Mouse (Mus musculus): ENCODE results near the gene Nlgn2.
"Not testable (repeated sequence)": the region's sequence is repeated elsewhere in the genome, so short reads cannot be mapped to it uniquely, and the experiment has no call there.

Gene Nlgn2

DNA sequence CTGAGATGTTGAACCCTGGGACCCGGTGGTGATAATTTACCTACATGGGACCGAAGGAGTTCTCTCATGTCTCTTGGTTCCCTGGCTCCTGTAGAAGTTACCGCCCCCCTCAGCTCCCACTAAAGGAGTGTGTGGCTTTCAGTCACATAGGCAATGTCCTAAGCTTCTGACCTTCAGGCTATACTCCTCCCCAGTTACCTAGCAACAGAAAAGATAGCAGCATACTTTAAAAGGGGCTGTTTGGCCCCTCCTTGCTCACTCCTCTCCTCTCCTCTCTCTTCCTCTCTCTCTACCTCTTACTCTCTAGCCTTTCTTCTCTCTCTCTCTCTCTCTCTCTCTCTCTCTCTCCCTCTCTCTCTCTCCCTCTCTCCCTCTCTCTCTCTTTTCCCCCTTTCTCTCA lies 26.1 kb upstream of the Nlgn2 start:
- DNase-seq (ENCODE audit: low spot score in 2 of 2) = not testable (repeated sequence)

DNA sequence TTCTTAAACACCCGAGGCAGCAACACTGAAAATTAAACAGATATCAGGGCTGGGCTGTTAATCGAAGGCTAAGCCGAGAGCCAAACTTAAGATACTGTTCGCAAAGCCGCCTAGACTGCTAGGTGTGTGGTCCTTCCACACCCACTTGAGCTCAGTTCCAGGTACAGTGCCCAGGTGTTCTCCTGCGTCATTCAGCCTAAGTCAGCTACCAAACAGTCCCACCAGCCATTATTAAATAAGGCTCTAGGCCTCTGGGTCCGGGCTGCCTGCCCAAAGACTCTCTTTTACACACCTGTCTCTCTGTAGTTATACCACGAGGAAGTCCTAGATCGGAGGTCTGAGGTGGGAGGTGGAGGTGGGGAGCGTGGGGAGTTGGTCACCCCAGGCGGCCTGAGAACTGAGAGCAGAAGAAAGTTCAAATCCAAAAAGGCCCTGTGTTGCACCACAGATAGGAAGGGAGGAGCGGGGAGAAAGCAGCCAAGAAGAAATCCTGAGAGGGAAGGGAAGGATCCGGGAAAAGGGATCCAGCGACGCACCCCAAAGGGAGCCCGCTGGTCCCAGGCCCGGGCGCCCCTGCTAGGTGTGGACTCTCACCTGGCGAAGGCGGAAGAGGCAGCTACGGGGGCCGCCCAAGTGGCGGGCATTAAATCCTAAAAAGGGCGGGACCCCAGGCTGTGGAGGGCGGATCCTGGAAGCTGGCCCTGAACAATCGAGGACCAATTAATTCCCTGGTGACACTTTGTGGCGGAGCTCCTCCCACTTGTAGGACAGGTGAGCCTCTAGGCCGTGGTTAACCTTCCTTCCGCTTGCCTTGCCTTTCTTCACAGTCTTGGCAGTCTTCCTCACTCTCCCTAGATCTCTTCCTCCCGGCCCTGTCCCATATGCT lies 20.8 kb upstream of the Nlgn2 start, which contains the start of gene Tnk1:
Gene Tnk1 (minus strand): TSS at position 618 of the 886 bp plus-strand sequence.
- DNase-seq (ENCODE audit: low spot score in 2 of 2) = peak in 1 of 2 experiments; percentile 68

DNA sequence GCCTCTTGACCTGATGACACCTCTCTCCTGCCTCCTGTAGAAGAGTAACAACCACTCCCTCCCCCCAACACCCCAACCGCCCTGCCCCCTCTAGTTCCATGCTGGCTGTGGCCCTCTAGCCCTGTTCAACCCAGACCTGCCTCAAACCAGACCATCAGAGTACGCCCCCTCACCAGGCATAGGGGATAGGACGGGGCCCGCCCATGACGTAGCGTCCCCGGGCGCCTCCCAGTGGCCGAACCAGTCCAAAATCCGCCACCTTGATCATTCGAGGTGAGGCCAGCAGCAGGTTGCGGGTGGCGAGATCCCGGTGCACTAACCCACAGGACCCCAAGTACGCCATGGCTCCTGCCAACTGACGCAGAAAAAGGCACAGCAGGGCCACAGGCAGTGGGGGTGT lies 17.8 kb upstream of the Nlgn2 start:
- no peak for DNase-seq (ENCODE audit: low spot score in 2 of 2)

GRCm38 (mm10) chr11:69854680-69855079 lies 17.1 kb upstream of the Nlgn2 start:
- no peak for DNase-seq (ENCODE audit: low spot score in 2 of 2)

GRCm38 (mm10) chr11:69853994-69854393 lies 16.4 kb upstream of the Nlgn2 start:
- DNase-seq (ENCODE audit: low spot score in 2 of 2) = no peak

DNA sequence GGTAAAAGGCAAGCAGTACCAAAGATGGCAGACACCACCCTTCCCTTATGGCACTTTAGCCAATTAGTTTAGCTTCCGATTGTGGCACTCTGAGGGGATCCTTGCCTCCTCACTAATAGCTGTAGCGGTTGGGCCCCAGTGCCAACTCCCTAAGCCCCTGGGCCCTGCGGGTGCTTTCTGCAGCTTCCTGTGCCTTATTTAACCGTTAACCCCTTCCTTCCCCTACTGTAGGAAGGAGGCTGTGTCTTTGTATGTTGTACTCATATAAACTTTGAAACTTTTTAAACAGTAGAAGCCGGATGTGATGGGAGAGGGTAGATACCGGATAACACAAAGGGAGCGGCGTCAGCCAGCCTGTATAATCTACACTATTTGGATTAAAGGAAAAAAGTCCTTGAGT lies 13.2 kb upstream of the Nlgn2 start:
- no peak for DNase-seq (ENCODE audit: low spot score in 2 of 2)

- no peak for DNase-seq (ENCODE audit: low spot score in 2 of 2)
These were observed 12.3 kb upstream of the Nlgn2 start for GRCm38 (mm10) chr11:69849884-69850283.

- no peak for DNase-seq (ENCODE audit: low spot score in 2 of 2)
These were observed 11.5 kb upstream of the Nlgn2 start for GRCm38 (mm10) chr11:69849128-69849527.

DNA sequence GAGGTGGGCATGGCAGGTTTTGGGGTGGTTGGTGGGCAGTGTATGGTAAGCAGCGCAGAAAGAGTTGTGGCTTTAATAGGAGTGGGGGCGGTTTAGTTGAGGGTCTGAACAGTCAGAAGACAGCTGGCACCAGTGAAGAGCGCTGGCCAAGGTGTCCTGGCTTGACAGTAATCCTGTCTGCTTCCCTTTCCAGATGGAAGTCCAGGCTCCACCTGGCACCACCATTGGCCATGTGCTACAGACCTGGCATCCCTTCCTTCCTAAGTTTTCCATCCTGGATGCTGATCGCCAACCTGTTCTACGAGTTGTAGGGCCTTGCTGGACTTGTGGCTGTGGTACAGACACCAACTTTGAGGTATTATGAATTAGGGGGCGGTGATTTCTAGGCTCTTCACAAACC lies 10.4 kb upstream of the Nlgn2 start:
- DNase-seq (ENCODE audit: low spot score in 2 of 2) = no peak

- DNase-seq (ENCODE audit: low spot score in 2 of 2) = peak; percentile 43 to 50
These were observed 9.4 kb upstream of the Nlgn2 start for GRCm38 (mm10) chr11:69846738-69847688.

- peak; percentile 90 to 91 for DNase-seq (ENCODE audit: low spot score in 2 of 2)
These were observed 8.7 kb upstream of the Nlgn2 start, which contains the start of gene Plscr3 for GRCm38 (mm10) chr11:69846198-69846680. Plscr3 (plus strand) TSS chr11:69846376.

- no peak for DNase-seq (ENCODE audit: low spot score in 2 of 2)
These were observed 1.1 kb upstream of the Nlgn2 start for GRCm38 (mm10) chr11:69838714-69839104.

GRCm38 (mm10) chr11:69837952-69838713 lies 549 bp upstream of the Nlgn2 start, which contains the start of gene Tmem256:
Tmem256 (plus strand) TSS chr11:69838514.
- DNase-seq (ENCODE audit: low spot score in 2 of 2) = peak; percentile 91 to 96

GRCm38 (mm10) chr11:69836703-69837576 lies 644 bp downstream of the Nlgn2 start:
- peak in 1 of 2 experiments; percentile 32 for DNase-seq (ENCODE audit: low spot score in 2 of 2)

- DNase-seq (ENCODE audit: low spot score in 2 of 2) = no peak
These were observed 1.6 kb downstream of the Nlgn2 start for GRCm38 (mm10) chr11:69835966-69836335.

DNA sequence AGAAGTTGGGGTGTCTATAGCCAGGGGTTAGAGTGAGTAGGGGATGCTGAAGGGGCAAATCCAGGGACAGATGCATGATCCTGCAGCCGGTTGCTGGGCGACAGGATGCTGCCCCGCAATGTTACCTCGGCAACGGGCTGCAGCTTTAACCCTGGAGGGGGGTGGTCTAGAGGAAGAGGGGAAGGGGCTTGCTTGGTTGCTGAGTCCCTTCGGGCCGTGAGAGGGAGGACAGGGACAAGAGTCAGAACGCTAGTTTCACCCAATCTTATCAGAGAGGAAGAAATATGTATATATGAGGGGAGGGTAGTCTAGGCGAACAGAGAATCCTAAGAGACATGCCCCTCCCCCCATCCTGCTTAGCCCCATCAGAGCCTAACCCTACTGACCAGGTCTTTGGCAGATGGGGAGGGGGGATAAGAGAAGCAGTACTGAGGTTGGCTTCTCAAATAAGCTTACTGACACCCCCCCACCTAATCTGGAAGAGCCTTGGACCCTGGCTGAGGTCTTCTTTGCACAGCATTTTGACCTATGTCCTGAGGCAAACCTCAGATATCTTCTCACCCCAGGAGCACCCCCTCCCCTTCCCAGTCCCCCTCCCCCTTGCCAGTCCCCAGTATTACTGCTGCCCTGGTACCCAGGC lies 2.1 kb downstream of the Nlgn2 start:
- DNase-seq (ENCODE audit: low spot score in 2 of 2) = no peak

DNA sequence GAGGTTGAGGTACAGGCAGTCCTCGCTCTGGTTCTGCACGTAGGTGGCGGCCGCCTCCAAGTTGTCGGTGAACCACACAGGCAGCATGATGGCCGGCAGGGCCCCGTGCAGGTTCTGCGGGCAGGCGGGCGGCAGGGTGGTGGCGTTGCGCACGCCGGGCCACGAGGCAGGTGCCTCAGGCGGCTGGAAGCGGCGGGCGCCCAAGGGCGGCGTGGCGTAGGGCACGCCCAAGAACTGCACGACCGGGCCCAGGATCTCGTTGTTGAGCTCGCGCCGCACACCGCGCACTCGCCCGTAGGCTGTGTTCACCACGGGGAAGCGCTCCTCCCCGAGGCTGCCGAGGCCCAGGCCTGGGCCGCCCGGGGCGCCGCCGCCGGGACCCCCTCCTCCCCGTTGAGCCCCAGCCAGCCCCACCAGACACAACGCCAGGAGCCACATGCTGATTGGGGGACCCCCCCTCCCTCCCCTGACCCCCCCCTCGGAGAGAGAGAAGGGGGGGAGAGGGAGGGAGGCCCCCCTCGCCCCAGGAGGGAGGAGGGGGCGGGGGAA lies 3.5 kb downstream of the Nlgn2 start:
- peak in 1 of 2 experiments; percentile 31 for DNase-seq (ENCODE audit: low spot score in 2 of 2)

DNA sequence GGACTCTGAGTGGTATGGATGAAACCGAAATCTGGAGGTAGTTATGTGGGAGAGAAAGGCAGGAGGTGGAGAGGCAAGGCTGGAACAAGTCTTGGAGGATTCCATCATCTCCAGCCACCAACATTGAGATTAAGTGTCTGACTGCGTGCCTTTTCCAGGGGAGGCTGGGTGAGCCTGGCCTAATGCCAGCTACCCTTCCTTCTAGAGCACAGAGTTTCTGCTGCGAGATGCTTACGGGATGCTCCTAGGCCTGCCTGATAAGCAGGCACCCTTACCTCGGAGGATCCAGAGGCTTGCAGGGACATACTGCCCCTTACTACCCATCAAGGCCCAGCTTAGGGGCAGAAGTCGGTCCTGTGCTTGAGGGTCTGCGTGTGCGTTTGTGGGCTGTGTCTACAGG lies 4.0 kb downstream of the Nlgn2 start:
- DNase-seq (ENCODE audit: low spot score in 2 of 2) = no peak

DNA sequence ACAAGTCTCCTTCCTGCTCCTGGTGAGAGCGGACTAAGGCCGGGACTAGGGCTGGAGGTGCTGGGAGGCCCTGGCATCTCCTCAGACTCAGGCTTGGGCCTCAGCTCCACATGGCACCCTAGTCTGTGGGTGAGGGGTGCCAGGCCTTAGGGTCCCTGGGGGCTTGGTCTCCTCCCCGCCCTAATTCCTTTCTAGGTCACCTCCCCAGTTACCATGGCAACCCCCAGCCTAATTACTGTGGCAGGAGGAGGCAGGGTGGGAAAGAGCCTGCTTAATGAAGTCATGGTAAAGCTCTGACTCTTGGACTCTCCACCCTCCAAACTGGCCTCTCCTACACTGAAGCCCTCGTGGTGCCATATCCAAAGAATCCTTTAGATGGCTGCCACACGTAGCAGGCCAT lies 8.8 kb downstream of the Nlgn2 start:
- no peak for DNase-seq (ENCODE audit: low spot score in 2 of 2)
